Mouse (Mus musculus): ENCODE results near the gene Pemt. TPM values are rescaled to one million over a fixed set of nuclear protein-coding genes. Genes with fewer than 3 reads are reported as not detected.
A peak's percentile ranks its signal among the peaks of the same experiment; 100 is the strongest.

Gene Pemt
- total RNA-seq, 2 experiments from 2014 or later: 4.7 to 5.7 TPM

GRCm38 (mm10) chr11:60009451-60009850, 36.8 kb downstream of the Pemt start:
- no peak for DNase-seq
- intact Hi-C loops (cut with DNase I): no loop called here

GRCm38 (mm10) chr11:60005866-60006265, 40.4 kb downstream of the Pemt start:
- intact Hi-C loops (cut with DNase I): no loop called here
- DNase-seq: no peak

GRCm38 (mm10) chr11:60004716-60005115, 41.6 kb downstream of the Pemt start:
- intact Hi-C loops (cut with DNase I): no loop called here
- no peak for DNase-seq

- DNase-seq: no peak
- intact Hi-C loops (cut with DNase I): no loop called here
Observed at GRCm38 (mm10) chr11:60003811-60004210, 42.5 kb downstream of the Pemt start.

- no peak for DNase-seq
- intact Hi-C loops (cut with DNase I): no loop called here
Observed at GRCm38 (mm10) chr11:60001231-60001980, 44.9 kb downstream of the Pemt start.

GRCm38 (mm10) chr11:59994318-59994717, 52.0 kb downstream of the Pemt start:
- intact Hi-C loops (cut with DNase I): no loop called here
- no peak for DNase-seq

- intact Hi-C loops (cut with DNase I): no loop called here
- DNase-seq: no peak
Observed at GRCm38 (mm10) chr11:59991365-59991764, 54.9 kb downstream of the Pemt start.

GRCm38 (mm10) chr11:59989406-59989805, 56.9 kb downstream of the Pemt start:
- no peak for DNase-seq
- intact Hi-C loops (cut with DNase I): no loop called here

- intact Hi-C loops (cut with DNase I): no loop called here
- DNase-seq: no peak
Observed at GRCm38 (mm10) chr11:59977831-59978230, 68.5 kb downstream of the Pemt start.

- no peak for DNase-seq
- intact Hi-C loops (cut with DNase I): no loop called here
Observed at GRCm38 (mm10) chr11:59975241-59975640, 71.0 kb downstream of the Pemt start.

GRCm38 (mm10) chr11:59973389-59973788, 72.9 kb downstream of the Pemt start:
- intact Hi-C loops (cut with DNase I): no loop called here
- DNase-seq: no peak

GRCm38 (mm10) chr11:59971691-59972090, 74.6 kb downstream of the Pemt start:
- DNase-seq: no peak
- intact Hi-C loops (cut with DNase I): no loop called here

- no peak for DNase-seq
- intact Hi-C loops (cut with DNase I): no loop called here
Observed at GRCm38 (mm10) chr11:59970780-59971179, 75.5 kb downstream of the Pemt start.

- intact Hi-C loops (cut with DNase I): loop anchor here (5.0 kb wide), 1 partner anchor 105 kb away; no protein-coding TSS in a partner anchor
- no peak for DNase-seq
Observed at GRCm38 (mm10) chr11:59967765-59968164, 78.5 kb downstream of the Pemt start.

- DNase-seq: no peak
- intact Hi-C loops (cut with DNase I): loop anchor here (5.0 kb wide), 1 partner anchor 106 kb away; no protein-coding TSS in a partner anchor
Observed at GRCm38 (mm10) chr11:59966102-59966483, 80.2 kb downstream of the Pemt start.

GRCm38 (mm10) chr11:59965227-59966101, 80.8 kb downstream of the Pemt start:
- peak; percentile 70 to 82 for DNase-seq
- intact Hi-C loops (cut with DNase I): loop anchor here (1.0 to 5.0 kb wide), 2 partner anchors 62 to 107 kb away; no protein-coding TSS in a partner anchor

GRCm38 (mm10) chr11:59964818-59965217, 81.5 kb downstream of the Pemt start, which contains the start of gene Rasd1:
Rasd1 (minus strand) TSS chr11:59964944.
- intact Hi-C loops (cut with DNase I): loop anchor here (1.0 to 5.0 kb wide), 2 partner anchors 62 to 107 kb away; no protein-coding TSS in a partner anchor
- peak; percentile 59 to 73 for DNase-seq

GRCm38 (mm10) chr11:59964163-59964758, 82.0 kb downstream of the Pemt start:
- no peak for DNase-seq
- intact Hi-C loops (cut with DNase I): no loop called here

- no peak for DNase-seq
- intact Hi-C loops (cut with DNase I): no loop called here
Observed at GRCm38 (mm10) chr11:59963364-59964162, 82.7 kb downstream of the Pemt start.

- intact Hi-C loops (cut with DNase I): no loop called here
- no peak for DNase-seq
Observed at GRCm38 (mm10) chr11:59962590-59962989, 83.7 kb downstream of the Pemt start.
